Mouse (Mus musculus): ENCODE measurements around the gene Atpaf1.
A peak's percentile ranks its signal among the peaks of the same experiment; 100 is the strongest.

Atpaf1 gene

DNA sequence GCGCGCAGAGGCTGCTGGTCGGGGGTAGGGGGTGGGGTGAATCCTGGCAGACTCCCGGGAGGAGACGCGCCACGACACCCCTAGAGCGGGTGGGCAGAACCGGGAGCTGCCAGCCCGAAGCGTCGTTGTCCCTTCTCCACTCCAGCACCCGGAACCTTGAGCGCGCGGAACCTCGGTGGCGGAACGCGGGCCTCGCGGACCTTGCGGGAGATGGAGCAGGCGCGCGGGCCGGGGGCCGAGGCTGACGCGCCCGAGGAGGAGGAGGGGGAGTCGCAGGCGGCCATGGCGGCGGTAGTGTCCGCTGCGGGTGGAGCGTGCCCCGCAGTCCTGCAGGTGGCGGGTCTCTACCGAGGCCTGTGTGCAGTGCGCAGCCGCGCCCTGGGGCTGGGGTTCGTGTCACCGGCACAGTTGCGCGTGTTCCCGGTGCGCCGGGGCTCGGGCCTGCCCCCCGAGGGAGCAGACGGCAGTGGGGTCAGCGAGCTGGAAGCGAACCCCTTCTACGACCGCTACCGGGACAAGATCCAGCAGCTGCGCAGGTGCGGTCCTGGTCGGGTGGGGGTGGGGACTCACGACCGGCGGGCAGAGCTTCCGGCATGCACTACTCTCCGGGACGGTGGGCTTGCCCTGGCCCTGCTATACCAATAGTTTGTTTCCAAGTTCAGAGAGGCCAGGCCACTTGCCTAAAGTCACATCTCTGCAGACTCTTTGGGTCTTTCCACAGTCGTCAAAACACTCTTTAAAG is at the start of gene Atpaf1:
Gene Atpaf1 (plus strand): TSS at position 44 of the 742 bp plus-strand sequence.
- peak; percentile 78 for DNase-seq (ENCODE audit: low spot score)

DNA sequence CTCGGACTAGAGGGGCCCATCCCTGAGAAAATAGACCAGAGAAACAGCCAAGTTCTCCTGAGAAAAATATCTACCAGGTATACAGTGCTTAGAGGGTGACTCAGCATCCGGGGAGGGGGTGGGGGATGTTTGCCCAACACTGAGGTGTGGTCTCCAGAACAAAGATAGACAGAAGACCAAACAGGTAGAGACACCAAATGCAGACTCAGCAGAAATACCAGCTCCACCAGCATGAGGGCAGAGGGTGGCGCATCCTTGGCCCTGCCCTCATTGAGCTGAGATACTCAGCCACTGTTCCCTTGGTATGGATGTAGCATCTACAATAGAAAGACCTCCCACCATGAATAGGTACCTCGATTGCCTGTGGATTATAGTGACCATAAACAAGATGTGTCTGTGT is 49.7 kb upstream of the Atpaf1 start:
- no peak for DNase-seq (ENCODE audit: low spot score)

DNA sequence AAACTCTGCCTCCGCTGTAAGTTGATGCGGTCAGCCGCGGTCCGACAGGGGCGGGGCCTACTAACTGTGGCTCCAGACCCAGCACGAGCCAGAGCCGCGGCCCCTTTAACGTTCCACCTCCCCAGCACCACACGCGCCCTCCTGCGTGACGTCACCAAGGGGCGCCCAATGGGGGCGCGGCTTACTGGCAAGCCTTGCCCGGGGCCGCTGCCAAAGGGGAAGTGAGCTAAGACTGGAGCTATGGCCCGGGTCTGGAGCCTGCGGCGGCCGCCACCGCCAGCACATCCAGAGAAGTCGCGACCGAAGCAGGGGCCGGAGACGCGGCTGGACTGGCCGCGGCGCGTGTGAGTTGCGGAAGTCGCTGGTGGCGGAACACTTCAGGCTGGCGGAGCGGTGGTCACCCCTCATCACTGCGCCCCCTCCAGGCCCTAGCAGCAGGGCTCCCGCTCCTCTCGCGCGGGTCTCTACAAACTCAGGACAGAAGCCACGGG is 47.0 kb upstream of the Atpaf1 start, which contains the start of gene Efcab14:
Gene Efcab14 (plus strand): TSS at position 194 of the 491 bp plus-strand sequence.
- DNase-seq (ENCODE audit: low spot score), result peak; percentile 98

- no peak for DNase-seq (ENCODE audit: low spot score)
These were observed 46.1 kb upstream of the Atpaf1 start for GRCm38 (mm10) chr4:115738481-115738985.

DNA sequence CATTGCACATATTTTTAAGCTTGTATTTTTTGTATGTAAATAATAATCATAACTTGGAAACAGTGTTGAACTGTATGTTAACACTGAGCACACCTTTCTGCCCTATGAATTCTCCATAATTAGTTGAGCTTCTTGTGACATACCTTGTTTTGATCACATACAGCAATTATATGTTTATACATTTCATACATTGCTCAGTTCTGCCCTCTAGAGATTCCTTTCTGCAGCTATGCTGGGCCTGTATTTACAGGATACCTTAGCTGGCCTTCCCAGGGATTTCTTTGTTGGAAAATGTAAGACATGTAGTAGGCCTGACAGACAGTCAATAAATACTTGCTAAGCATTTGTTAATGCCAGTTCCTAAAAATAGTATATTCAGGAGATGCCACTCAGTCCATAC is 42.0 kb upstream of the Atpaf1 start:
- no peak for DNase-seq (ENCODE audit: low spot score)

- DNase-seq (ENCODE audit: low spot score), result no peak
These were observed 41.5 kb upstream of the Atpaf1 start for GRCm38 (mm10) chr4:115743096-115743495.

DNA sequence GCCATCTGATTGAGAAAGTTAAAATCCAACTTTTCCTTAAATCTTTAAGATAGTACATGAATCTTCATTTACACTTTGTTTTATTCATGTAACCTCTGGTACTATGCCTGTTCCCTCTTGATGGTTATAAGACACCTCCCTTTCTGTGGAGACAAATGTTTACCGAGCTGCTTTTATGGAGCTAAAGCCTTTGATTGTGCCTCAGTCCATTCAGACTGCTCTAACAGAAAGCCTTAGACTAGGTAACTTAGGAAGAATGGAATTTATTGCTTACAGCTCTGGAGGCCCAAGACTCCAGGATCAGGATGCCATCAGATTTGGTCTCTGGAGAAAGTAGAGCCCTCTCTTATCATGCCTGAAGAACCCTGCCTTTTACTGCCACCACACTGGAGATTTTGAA is 36.4 kb upstream of the Atpaf1 start:
- no peak for DNase-seq (ENCODE audit: low spot score)

GRCm38 (mm10) chr4:115749336-115749735 is 35.3 kb upstream of the Atpaf1 start:
- DNase-seq (ENCODE audit: low spot score), result no peak

DNA sequence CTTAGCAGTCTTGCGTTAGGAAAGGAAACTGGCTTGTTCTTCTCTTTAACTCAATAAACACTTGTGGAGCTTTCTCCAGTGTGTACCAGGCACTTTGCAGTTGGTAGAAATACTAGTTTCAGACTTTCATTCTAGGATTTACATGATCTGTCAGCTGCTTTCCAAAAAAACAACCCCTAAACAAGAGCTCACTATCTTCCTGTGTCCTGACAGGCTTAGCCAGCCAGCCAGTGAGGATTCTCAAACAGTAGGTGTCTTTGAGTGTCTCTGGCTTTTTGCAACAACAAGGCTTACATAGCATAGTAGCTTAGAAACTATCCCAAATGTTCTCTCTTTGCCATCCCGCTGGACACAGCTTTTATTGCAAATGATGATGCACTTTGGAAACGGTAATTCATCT is 30.5 kb upstream of the Atpaf1 start:
- no peak for DNase-seq (ENCODE audit: low spot score)

DNA sequence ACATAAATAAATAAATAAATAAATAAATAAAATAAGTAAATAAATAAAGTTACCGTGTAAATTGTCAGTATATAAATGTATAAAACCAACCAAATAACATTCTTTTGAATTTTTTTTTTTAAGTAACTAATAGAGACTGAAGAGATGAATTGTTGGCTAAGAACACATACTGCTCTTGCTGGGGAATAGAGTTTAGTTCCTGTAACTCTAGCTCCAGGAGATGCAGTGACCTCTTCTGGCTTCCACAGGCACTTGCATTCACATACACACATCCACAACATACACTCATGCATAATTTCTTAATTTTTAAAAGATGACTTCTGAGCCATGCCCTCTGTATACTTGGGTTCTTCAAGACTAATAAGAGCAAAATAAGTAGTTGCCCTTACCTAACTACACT is 29.8 kb upstream of the Atpaf1 start:
- no peak for DNase-seq (ENCODE audit: low spot score)

GRCm38 (mm10) chr4:115761206-115761605 is 23.4 kb upstream of the Atpaf1 start:
- no peak for DNase-seq (ENCODE audit: low spot score)

DNA sequence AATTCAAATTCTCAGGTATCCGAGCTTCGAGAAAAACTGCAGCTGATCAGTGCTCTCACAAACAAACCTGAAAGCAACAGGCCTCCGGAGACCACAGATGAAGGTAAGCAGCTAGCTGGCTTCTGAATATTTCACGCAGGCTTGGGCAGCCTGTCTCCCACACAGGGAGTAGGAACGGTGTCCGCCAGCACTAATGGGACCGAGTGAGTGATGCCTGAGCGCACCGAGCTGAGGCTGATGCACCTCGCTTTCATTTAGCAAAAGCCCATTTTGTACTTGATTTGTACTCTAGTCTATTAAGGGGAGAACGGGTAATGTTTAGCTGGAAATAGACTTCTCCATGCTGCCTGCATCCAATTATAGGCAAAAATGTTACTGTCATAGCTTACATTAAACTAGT is 20.0 kb upstream of the Atpaf1 start:
- DNase-seq (ENCODE audit: low spot score), result no peak

- DNase-seq (ENCODE audit: low spot score), result no peak
These were observed 16.8 kb upstream of the Atpaf1 start for GRCm38 (mm10) chr4:115767647-115768467.

DNA sequence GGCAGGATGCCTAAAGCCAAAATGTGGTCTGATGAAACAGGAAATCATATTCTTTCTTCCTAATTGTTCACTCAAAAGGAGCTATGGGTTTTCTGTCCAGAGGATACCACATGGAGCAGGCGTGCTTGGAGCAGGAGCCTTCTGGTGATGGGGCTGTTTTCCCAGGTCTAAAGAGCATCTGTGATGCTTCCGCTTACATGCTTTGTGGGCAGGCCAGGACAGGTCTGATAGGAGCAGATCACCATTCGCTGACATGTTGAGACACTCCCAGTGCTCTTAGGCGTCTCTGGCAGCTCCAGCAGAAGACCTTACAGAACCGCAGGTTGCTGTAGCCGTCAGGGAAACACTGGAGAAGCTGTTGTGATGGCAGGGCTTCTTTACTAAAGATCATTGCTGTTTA is 9.6 kb upstream of the Atpaf1 start:
- no peak for DNase-seq (ENCODE audit: low spot score)

GRCm38 (mm10) chr4:115777627-115778026 is 7.0 kb upstream of the Atpaf1 start:
- DNase-seq (ENCODE audit: low spot score), result no peak

DNA sequence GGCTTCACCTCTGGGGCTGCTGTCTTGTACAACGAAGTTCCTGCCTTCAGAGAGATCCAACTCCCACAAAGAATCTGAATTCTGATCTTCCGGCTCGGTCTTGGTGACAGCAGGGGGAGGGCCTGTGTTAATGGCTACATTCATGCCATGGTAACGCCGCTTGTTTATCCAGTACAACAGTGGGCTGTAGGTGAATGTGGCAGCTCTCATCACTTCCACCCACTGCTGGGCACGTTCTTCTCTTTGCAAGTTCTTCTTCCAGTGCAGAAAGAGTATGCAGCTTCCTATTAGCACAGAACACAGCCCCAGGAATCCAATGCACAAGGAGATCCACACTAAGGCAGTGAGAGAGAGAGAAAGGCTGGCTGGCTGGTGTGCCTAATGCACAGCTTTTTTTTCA is 4.3 kb upstream of the Atpaf1 start:
- DNase-seq (ENCODE audit: low spot score), result no peak

- no peak for DNase-seq (ENCODE audit: low spot score)
These were observed 3.7 kb upstream of the Atpaf1 start, which contains the start of gene Tex38 for GRCm38 (mm10) chr4:115780918-115781317. Tex38 (minus strand) TSS chr4:115781018.

- DNase-seq (ENCODE audit: low spot score), result no peak
These were observed 2.4 kb upstream of the Atpaf1 start for GRCm38 (mm10) chr4:115782026-115782805.

DNA sequence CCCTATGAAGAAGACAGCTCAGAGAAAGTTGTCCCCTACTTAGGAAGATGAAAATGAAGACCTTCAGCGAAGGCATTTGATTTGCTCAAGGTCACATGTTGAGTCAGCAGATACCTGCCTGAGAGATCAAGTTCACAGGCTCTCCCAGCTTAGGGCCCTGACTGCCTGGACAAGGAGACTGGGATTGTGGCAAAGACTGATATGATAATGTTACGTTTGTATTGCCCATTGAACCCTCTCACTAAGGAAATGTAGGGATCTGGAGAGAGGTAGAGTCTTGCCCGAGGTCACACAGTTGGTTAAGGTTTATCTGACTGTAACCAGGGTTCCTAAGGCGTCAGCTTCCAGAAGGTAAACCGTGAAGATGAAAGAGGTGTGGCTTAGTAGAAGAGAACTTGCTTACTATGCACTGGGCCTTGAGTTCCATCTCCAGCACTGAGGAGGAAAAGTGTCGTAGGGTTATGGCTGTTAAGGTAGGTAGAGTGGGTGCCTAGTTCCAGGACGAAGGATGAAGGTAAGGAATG is 961 bp downstream of the Atpaf1 start:
- no peak for DNase-seq (ENCODE audit: low spot score)

- DNase-seq (ENCODE audit: low spot score), result no peak
These were observed 6.3 kb downstream of the Atpaf1 start for GRCm38 (mm10) chr4:115790864-115791263.

DNA sequence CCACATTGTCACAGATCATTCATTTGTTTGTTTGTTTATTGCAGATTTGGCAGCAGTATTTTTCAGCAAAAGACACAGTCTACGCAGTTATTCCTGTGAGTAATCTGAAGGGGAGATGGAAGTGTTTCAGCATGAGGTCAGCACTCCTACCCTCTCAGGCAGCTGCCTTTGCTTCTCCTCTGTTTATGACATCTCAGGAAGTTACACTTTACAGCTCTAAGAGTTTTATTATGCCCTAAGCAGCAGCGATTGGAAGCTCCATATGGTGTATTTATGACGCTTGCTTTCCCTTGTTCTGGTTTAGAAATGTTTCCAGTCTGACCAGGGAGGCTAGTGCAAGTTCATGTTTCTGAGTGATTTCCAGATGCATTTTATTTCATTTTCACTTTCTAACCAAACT is 10.7 kb downstream of the Atpaf1 start:
- no peak for DNase-seq (ENCODE audit: low spot score)

DNA sequence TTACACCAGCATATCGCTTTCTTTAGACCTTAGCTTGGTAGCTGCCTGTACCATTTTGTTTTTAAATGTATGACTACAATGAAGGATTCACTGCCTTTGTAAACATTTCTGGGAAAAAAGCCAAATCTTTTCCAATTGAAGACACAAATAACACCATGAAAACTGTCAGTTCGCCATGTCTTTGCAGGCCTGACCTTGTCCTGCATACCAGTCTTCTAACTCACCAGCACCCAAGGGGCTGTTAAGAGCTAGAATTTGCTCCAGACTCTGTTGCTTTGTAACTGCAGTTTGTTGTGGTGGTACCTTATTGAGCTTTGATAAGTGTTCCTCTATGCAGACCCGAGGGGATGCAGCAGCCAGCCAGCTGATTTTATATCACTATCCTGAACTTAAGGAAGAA is 15.4 kb downstream of the Atpaf1 start:
- no peak for DNase-seq (ENCODE audit: low spot score)

All from layer of hippocampus, adult 11-12 months (tissue).